Mouse (Mus musculus) bone marrow, adult 2 months (tissue): ENCODE measurements around the gene Sec22b.

Experiments used
- CTCF ChIP-seq: fragments of 200-500 bp; IDR thresholded peaks from 2 replicates; pipeline ENCODE4 v1.5.1; 2011; ENCODE audit warnings: low read length, control low read depth; ENCODE audit not compliant: control insufficient read depth, insufficient read depth
- POLR2A ChIP-seq: fragments of 200-500 bp; IDR thresholded peaks from 2 replicates; pipeline ENCODE4 v1.6.1; 2011; ENCODE audit warnings: low read depth, mild to moderate bottlenecking, control low read depth, low read length, borderline replicate concordance; ENCODE audit not compliant: control insufficient read depth

DNA sequence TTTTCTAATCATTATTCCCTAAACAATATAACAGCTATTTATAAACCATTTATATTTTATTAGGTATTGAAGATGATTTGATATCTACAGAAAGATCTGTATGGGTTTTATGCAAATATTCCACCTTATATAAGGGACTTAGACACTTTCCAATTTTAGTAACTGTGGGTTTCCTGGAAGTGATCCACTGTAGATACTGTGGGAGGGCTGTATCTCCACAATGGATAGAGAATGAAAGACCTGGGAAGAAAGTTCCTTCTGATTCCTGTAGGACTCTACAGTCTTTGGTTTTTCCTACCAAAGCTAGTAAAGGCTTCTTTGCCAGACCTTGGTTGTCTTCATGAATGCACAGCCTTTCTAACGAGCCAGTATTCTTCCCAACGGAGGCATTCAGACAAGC lies 8.7 kb downstream of the Sec22b start:
- no peak for TF ChIP-seq CTCF
- TF ChIP-seq POLR2A: no peak
